9 mouse cellular contexts compared by ENCODE assay signal in the genomic region with DNA sequence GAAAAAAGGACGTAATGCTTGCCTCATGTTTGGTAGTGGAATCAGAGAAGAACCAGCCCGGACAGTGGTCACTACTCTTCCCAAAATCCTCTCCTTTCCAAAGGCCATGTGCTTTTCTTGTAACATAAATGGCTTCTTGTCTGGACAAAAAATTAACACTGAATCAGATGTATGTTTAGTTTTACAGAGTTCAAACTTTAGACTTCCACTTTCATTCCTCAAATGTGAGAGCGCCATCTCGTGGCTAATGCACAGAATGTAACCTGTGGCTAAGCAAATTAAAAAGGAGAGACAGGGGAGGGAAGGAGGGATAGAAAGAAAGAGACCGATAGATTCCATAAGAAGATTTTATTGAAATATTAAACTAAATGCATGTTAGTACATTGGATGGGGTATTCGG. TPM values are rescaled to one million over a fixed set of nuclear protein-coding genes. Genes with fewer than 3 reads are reported as not detected.
DNase-seq lines count a peak whose midpoint lies in the region; ATAC-seq and TF ChIP-seq lines count a peak whose summit lies in the region.
"Had no signal": no experiment of that assay in that cellular context is flagged by ENCODE, and none has a peak within 500 bp of the region (broad histone marks: within the 10 kb centered on the region; RNA-seq: fewer than 3 reads in every experiment).

No protein-coding gene starts in this region.

- H3K27me3 ChIP-seq in hindbrain, embryonic 13.5 days: no peaks in the 10 kb centered on the region
- H3K27me3 ChIP-seq in midbrain, embryonic 15.5 days (replicated peaks): no peaks in the 10 kb centered on the region
- H3K27me3 ChIP-seq: liver, embryonic 15.5 days had no signal

- DNase-seq in heart, postnatal 10 days: peak; percentile 20 to 50
- DNase-seq in heart, postnatal 25 days (ENCODE audit: low spot score): no peak
- peak; percentile 46 for DNase-seq in ES-E14 (ENCODE audit: low read depth, low spot score)
- DNase-seq in cerebellum, postnatal 4 days (ENCODE audit: low spot score in 2 of 2): peak; percentile 40 to 43
- peak; percentile 61 to 70 for DNase-seq in left cerebral cortex, postnatal 14 days (ENCODE audit: low spot score in 2 of 2)
- DNase-seq in thymus, postnatal 0 days (ENCODE audit: low spot score): peak; percentile 47

- no peaks in the 10 kb centered on the region for H3K36me3 ChIP-seq in ES-E14 (ENCODE audit: control insufficient read depth, insufficient read depth, low read length, poor library complexity, severe bottlenecking)
- H3K36me3 ChIP-seq in hindbrain, embryonic 13.5 days: no peaks in the 10 kb centered on the region
- no peaks in the 10 kb centered on the region for H3K36me3 ChIP-seq in midbrain, embryonic 15.5 days (replicated peaks)
- H3K36me3 ChIP-seq: liver, embryonic 15.5 days had no signal

- no peak overlapping the region for H3K27ac ChIP-seq in ES-E14 (ENCODE audit: insufficient read depth, low read depth, low read length, poor library complexity, severe bottlenecking)
- no peak overlapping the region for H3K27ac ChIP-seq in hindbrain, embryonic 13.5 days
- no peak overlapping the region for H3K27ac ChIP-seq in midbrain, embryonic 15.5 days
- H3K27ac ChIP-seq: liver, embryonic 15.5 days had no signal

- H3K4me3 ChIP-seq in ES-E14 (ENCODE audit: insufficient read depth in 1 of 2, low read depth in 1 of 2, low read length in 2 of 2, poor library complexity in 1 of 2, severe bottlenecking in 1 of 2): no peak overlapping the region
- no peak overlapping the region for H3K4me3 ChIP-seq in hindbrain, embryonic 13.5 days
- no peak overlapping the region for H3K4me3 ChIP-seq in midbrain, embryonic 15.5 days
- H3K4me3 ChIP-seq: liver, embryonic 15.5 days had no signal

- in situ Hi-C loops in ES-E14 (cut with MboI; ENCODE audit: low sequenced_read_pairs in 2 of 2, unreplicated experiment in 2 of 2): loop anchor here (25.0 kb wide), 2 partner anchors 229 to 829 kb away; no protein-coding TSS in a partner anchor

- no peaks in the 10 kb centered on the region for H3K4me1 ChIP-seq in ES-E14 (ENCODE audit: control insufficient read depth in 2 of 2, insufficient read depth in 2 of 2, low read length in 2 of 2, poor library complexity in 1 of 2)
- H3K4me1 ChIP-seq in hindbrain, embryonic 13.5 days (replicated peaks): peaks cover 7% of the 10 kb centered on the region
- H3K4me1 ChIP-seq in midbrain, embryonic 15.5 days: no peaks in the 10 kb centered on the region
- H3K4me1 ChIP-seq: liver, embryonic 15.5 days had no signal

- peak; percentile 42; the same call in 1 of the 2 replicates for ATAC-seq in hindbrain, embryonic 13.5 days (ENCODE audit: low FRiP score)
- ATAC-seq in midbrain, embryonic 15.5 days (replicated peaks): peak; percentile 41; the same call in 1 of the 2 replicates

- 49% methylated on average over 6 of the region's 6 CpGs for WGBS in hindbrain, embryonic 13.5 days
- 44% methylated on average over 6 of the region's 6 CpGs for WGBS in midbrain, embryonic 15.5 days

- intact Hi-C loops in heart, postnatal 10 days (cut with DNase I): loop anchor here (2.0 kb wide), 1 partner anchor 870 kb away; no protein-coding TSS in a partner anchor
- intact Hi-C loops in heart, postnatal 25 days (cut with DNase I): loop anchor here (10.0 kb wide), 1 partner anchor 872 kb away; no protein-coding TSS in a partner anchor
- intact Hi-C loops in left cerebral cortex, postnatal 14 days (cut with DNase I): loop anchor here (2.0 to 10.0 kb wide), 3 partner anchors 114 to 870 kb away; no protein-coding TSS in a partner anchor

- no peak overlapping the region for H3K9ac ChIP-seq in ES-E14 (ENCODE audit: insufficient read depth, low read depth, low read length, poor library complexity, severe bottlenecking)
- no peak overlapping the region for H3K9ac ChIP-seq in hindbrain, embryonic 13.5 days
- no peak overlapping the region for H3K9ac ChIP-seq in midbrain, embryonic 15.5 days
- H3K9ac ChIP-seq: liver, embryonic 15.5 days had no signal

- no peaks in the 10 kb centered on the region for H3K9me3 ChIP-seq in ES-E14 (ENCODE audit: control insufficient read depth, insufficient read depth, low read depth, low read length)
- no peaks in the 10 kb centered on the region for H3K9me3 ChIP-seq in hindbrain, embryonic 13.5 days
- no peaks in the 10 kb centered on the region for H3K9me3 ChIP-seq in midbrain, embryonic 15.5 days
- H3K9me3 ChIP-seq: liver, embryonic 15.5 days had no signal

- no peak overlapping the region for H3K4me2 ChIP-seq in hindbrain, embryonic 13.5 days
- no peak overlapping the region for H3K4me2 ChIP-seq in midbrain, embryonic 15.5 days
- H3K4me2 ChIP-seq: liver, embryonic 15.5 days had no signal

TF ChIP-seq in ES-E14, 5 proteins besides CTCF, POLR2A, EP300 and RAD21:
- TF ChIP-seq ZNF384 (IDR thresholded peaks at IDR 0.05; ENCODE audit: low read depth, low read length) (no peak), MAFK (IDR thresholded peaks at IDR 0.05; ENCODE audit: insufficient read depth, low read depth, low read length) (no peak), ZC3H11A (IDR thresholded peaks at IDR 0.05; ENCODE audit: borderline replicate concordance, low read depth, low read length) (no peak), HCFC1 (IDR thresholded peaks at IDR 0.05; ENCODE audit: borderline replicate concordance, insufficient read depth, low read length) (no peak), CHD2 (IDR thresholded peaks at IDR 0.05; ENCODE audit: low read depth, low read length) (no peak)

RNA-seq across cellular contexts. Expression of gene 0610040J01Rik, which starts 45.4 kb away (rescaled TPM):
- 1 to 10 TPM in 1 of 2 experiments, under 1 TPM in 1; 0.93 to 1.2 TPM for total RNA-seq in heart, postnatal 10 days (2021)
- 1 to 10 TPM; 2.1 TPM for total RNA-seq in heart, postnatal 25 days (2021)
- total RNA-seq in ES-E14 (2012; rRNA removed): 3.3 and 6.6 TPM in 2 replicates
- polyA plus RNA-seq in hindbrain, embryonic 13.5 days (2015; fragmentation: Nextera tagmentation; extraction: Ambion mirVana): 3.8 and 3.9 TPM in 2 replicates
- total RNA-seq in left cerebral cortex, postnatal 14 days (2021): 1 to 10 TPM; 6.8 to 8.0 TPM
- polyA plus RNA-seq in midbrain, embryonic 15.5 days (2015; fragmentation: Nextera tagmentation; extraction: Ambion mirVana): 2.7 and 2.9 TPM in 2 replicates
- 0.47 and 0.69 TPM in 2 replicates for polyA plus RNA-seq in thymus, postnatal 0 days (2015; fragmentation: Nextera tagmentation; extraction: Ambion mirVana)
